Mouse (Mus musculus): ENCODE measurements around the gene March9. TPM values are rescaled to one million over a fixed set of nuclear protein-coding genes. Genes with fewer than 3 reads are reported as not detected.

March9 gene
- polyA plus RNA-seq, 1 experiment from 2014 or later: 1.5 TPM

- Histone ChIP-seq H3K27me3 (ENCODE audit: control insufficient read depth, insufficient read depth, low read length) (no peaks in the 10 kb centered on the region; the same call in 1 of the 2 replicates), H3K4me1 (ENCODE audit: control insufficient read depth, insufficient read depth, low read length) (no peaks in the 10 kb centered on the region; the same call in 1 of the 2 replicates), H3K36me3 (replicated peaks; ENCODE audit: control insufficient read depth, insufficient read depth, low read depth, low read length) (peaks cover 17% of the 10 kb centered on the region), H3K4me3 (ENCODE audit: low read depth, low read length) (peak within 1 kb of the TSS; percentile 58), H3K27ac (replicated peaks; ENCODE audit: low read depth, low read length) (peak within 1 kb of the TSS; percentile 75), H3K9me3 (replicated peaks; ENCODE audit: control insufficient read depth, low read length) (no peaks in the 10 kb centered on the region), H3K9ac (replicated peaks; ENCODE audit: low read length) (peak within 1 kb of the TSS; percentile 67), H3K4me2 (ENCODE audit: low read depth, low read length) (peak within 1 kb of the TSS; percentile 90)
- WGBS: 3% methylated on average over 36 of the region's 36 CpGs
- DNase-seq (ENCODE audit: low spot score) (peak; percentile 97), ATAC-seq (replicated peaks; ENCODE audit: insufficient number of reproducible peaks, low FRiP score, low TSS enrichment, low read depth) (peak; percentile 85)
Observed at GRCm38 (mm10) chr10:127070190-127071121, 10.5 kb upstream of the March9 start, which contains the start of gene Tspan31. Gene Tspan31 (minus strand): TSS chr10:127070264.

- Histone ChIP-seq H3K27ac (replicated peaks; ENCODE audit: low read depth, low read length) (peak overlapping the region; percentile 75), H3K36me3 (replicated peaks; ENCODE audit: control insufficient read depth, insufficient read depth, low read depth, low read length) (peaks cover 24% of the 10 kb centered on the region), H3K27me3 (ENCODE audit: control insufficient read depth, insufficient read depth, low read length) (no peaks in the 10 kb centered on the region), H3K4me2 (ENCODE audit: low read depth, low read length) (peak overlapping the region; percentile 90), H3K9me3 (replicated peaks; ENCODE audit: control insufficient read depth, low read length) (no peaks in the 10 kb centered on the region), H3K4me3 (ENCODE audit: low read depth, low read length) (peak overlapping the region; percentile 58), H3K9ac (replicated peaks; ENCODE audit: low read length) (peak overlapping the region; percentile 67), H3K4me1 (ENCODE audit: control insufficient read depth, insufficient read depth, low read length) (no peaks in the 10 kb centered on the region; the same call in 1 of the 2 replicates)
- DNase-seq (ENCODE audit: low spot score) (peak; percentile 80), ATAC-seq (replicated peaks; ENCODE audit: insufficient number of reproducible peaks, low FRiP score, low TSS enrichment, low read depth) (peak; percentile 66)
- WGBS: 7% methylated on average over 30 of the region's 30 CpGs
Observed at GRCm38 (mm10) chr10:127069281-127070189, 9.6 kb upstream of the March9 start.

GRCm38 (mm10) chr10:127068360-127069038 lies 8.5 kb upstream of the March9 start:
- Histone ChIP-seq H3K4me2 (ENCODE audit: low read depth, low read length) (peak overlapping the region; percentile 90), H3K4me3 (ENCODE audit: low read depth, low read length) (peak overlapping the region; percentile 58), H3K27me3 (ENCODE audit: control insufficient read depth, insufficient read depth, low read length) (no peaks in the 10 kb centered on the region), H3K4me1 (ENCODE audit: control insufficient read depth, insufficient read depth, low read length) (no peaks in the 10 kb centered on the region; the same call in 1 of the 2 replicates), H3K36me3 (replicated peaks; ENCODE audit: control insufficient read depth, insufficient read depth, low read depth, low read length) (peaks cover 24% of the 10 kb centered on the region), H3K9ac (replicated peaks; ENCODE audit: low read length) (peak overlapping the region; percentile 67), H3K9me3 (replicated peaks; ENCODE audit: control insufficient read depth, low read length) (no peaks in the 10 kb centered on the region), H3K27ac (replicated peaks; ENCODE audit: low read depth, low read length) (no peak overlapping the region)
- WGBS: 81% methylated on average over 9 of the region's 9 CpGs
- ATAC-seq (replicated peaks; ENCODE audit: insufficient number of reproducible peaks, low FRiP score, low TSS enrichment, low read depth) (no peak), DNase-seq (ENCODE audit: low spot score) (no peak)

- H3K4me1 ChIP-seq (ENCODE audit: control insufficient read depth, insufficient read depth, low read length): no peaks in the 10 kb centered on the region; the same call in 1 of the 2 replicates
- H3K36me3 ChIP-seq (replicated peaks; ENCODE audit: control insufficient read depth, insufficient read depth, low read depth, low read length): peaks cover 24% of the 10 kb centered on the region
- ATAC-seq (replicated peaks; ENCODE audit: insufficient number of reproducible peaks, low FRiP score, low TSS enrichment, low read depth) (no peak), DNase-seq (ENCODE audit: low spot score) (no peak)
- H3K9ac ChIP-seq (replicated peaks; ENCODE audit: low read length): no peak overlapping the region
- no peaks in the 10 kb centered on the region for H3K9me3 ChIP-seq (replicated peaks; ENCODE audit: control insufficient read depth, low read length)
- H3K27me3 ChIP-seq (ENCODE audit: control insufficient read depth, insufficient read depth, low read length): no peaks in the 10 kb centered on the region
- no peak overlapping the region for H3K27ac ChIP-seq (replicated peaks; ENCODE audit: low read depth, low read length)
- WGBS: 87% methylated on average over 14 of the region's 14 CpGs
- H3K4me2 ChIP-seq (ENCODE audit: low read depth, low read length): no peak overlapping the region
- H3K4me3 ChIP-seq (ENCODE audit: low read depth, low read length): no peak overlapping the region
Observed at GRCm38 (mm10) chr10:127066519-127067018, 6.6 kb upstream of the March9 start.

GRCm38 (mm10) chr10:127065981-127066380 lies 6.0 kb upstream of the March9 start:
- Histone ChIP-seq H3K9me3 (replicated peaks; ENCODE audit: control insufficient read depth, low read length) (no peaks in the 10 kb centered on the region), H3K4me2 (ENCODE audit: low read depth, low read length) (no peak overlapping the region), H3K27ac (replicated peaks; ENCODE audit: low read depth, low read length) (no peak overlapping the region), H3K4me3 (ENCODE audit: low read depth, low read length) (no peak overlapping the region), H3K9ac (replicated peaks; ENCODE audit: low read length) (no peak overlapping the region), H3K4me1 (ENCODE audit: control insufficient read depth, insufficient read depth, low read length) (no peaks in the 10 kb centered on the region; the same call in 1 of the 2 replicates), H3K27me3 (ENCODE audit: control insufficient read depth, insufficient read depth, low read length) (no peaks in the 10 kb centered on the region), H3K36me3 (replicated peaks; ENCODE audit: control insufficient read depth, insufficient read depth, low read depth, low read length) (peaks cover 24% of the 10 kb centered on the region)
- WGBS: 92% methylated on average over 9 of the region's 9 CpGs
- DNase-seq (ENCODE audit: low spot score) (no peak), ATAC-seq (replicated peaks; ENCODE audit: insufficient number of reproducible peaks, low FRiP score, low TSS enrichment, low read depth) (no peak)

- H3K9me3 ChIP-seq (replicated peaks; ENCODE audit: control insufficient read depth, low read length): no peaks in the 10 kb centered on the region
- H3K36me3 ChIP-seq (replicated peaks; ENCODE audit: control insufficient read depth, insufficient read depth, low read depth, low read length): peaks cover 24% of the 10 kb centered on the region
- DNase-seq (ENCODE audit: low spot score) (no peak), ATAC-seq (replicated peaks; ENCODE audit: insufficient number of reproducible peaks, low FRiP score, low TSS enrichment, low read depth) (no peak; the same call in 1 of the 2 replicates)
- H3K4me3 ChIP-seq (ENCODE audit: low read depth, low read length): peak overlapping the region; percentile 84
- H3K4me2 ChIP-seq (ENCODE audit: low read depth, low read length): peak overlapping the region; percentile 73
- 12% methylated on average over 37 of the region's 37 CpGs for WGBS
- peaks cover 9% of the 10 kb centered on the region for H3K27me3 ChIP-seq (ENCODE audit: control insufficient read depth, insufficient read depth, low read length)
- H3K4me1 ChIP-seq (ENCODE audit: control insufficient read depth, insufficient read depth, low read length): no peaks in the 10 kb centered on the region; the same call in 1 of the 2 replicates
- H3K9ac ChIP-seq (replicated peaks; ENCODE audit: low read length): peak overlapping the region; percentile 98
- H3K27ac ChIP-seq (replicated peaks; ENCODE audit: low read depth, low read length): peak overlapping the region; percentile 81
Observed at GRCm38 (mm10) chr10:127063913-127064870, 4.2 kb upstream of the March9 start.
